Mouse (Mus musculus) WW6 (cell line): ENCODE data around the gene 9430015G10Rik.

Experiments used
- DNase-seq: peaks from one replicate; pipeline ENCODE4 v3.0.0-alpha.2; 2013; ENCODE audit warnings: low read depth, low spot score

9430015G10Rik gene

DNA sequence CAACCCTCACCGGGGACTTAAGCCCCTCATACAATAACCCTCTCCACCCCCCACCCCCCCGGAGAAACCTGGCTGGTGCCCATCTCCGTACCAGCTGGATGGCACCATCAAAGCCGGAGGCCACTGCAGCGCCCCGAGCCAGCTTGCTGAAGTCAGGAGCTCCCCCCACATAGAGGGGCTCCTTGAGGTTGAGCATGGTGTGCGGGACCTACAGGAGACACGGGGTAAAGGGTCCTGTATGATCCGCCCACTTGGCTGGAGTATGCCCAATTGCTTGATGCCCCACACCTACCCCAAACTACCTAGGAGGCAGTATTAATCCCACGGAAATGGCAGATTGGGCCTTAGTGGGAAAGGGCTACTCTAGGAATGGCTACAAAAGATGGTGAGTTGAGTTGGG, 59.3 kb downstream of the 9430015G10Rik start:
- DNase-seq, result no peak

GRCm38 (mm10) chr4:156171828-156172227, 62.0 kb downstream of the 9430015G10Rik start:
- DNase-seq, result no peak
